Mouse (Mus musculus): Measurements from ENCODE around the gene Olfr51. TPM values are rescaled to one million over a fixed set of nuclear protein-coding genes. Genes with fewer than 3 reads are reported as not detected.
"Not testable (repeated sequence)": the region's sequence is repeated elsewhere in the genome, so short reads cannot be mapped to it uniquely, and the experiment has no call there.

Gene Olfr51
- polyA plus RNA-seq, 1 experiment from 2014 or later, result not detected

- no peaks in the 10 kb centered on the region for H3K4me1 ChIP-seq (replicated peaks; ENCODE audit: control insufficient read depth, insufficient read depth)
- no peak for ATAC-seq (ENCODE audit: low FRiP score, low TSS enrichment)
- WGBS, result 27% methylated on average over 5 of the region's 5 CpGs
Measured at GRCm38 (mm10) chr11:51011821-51012220, 8.4 kb downstream of the Olfr51 start.

GRCm38 (mm10) chr11:51013936-51014335 is 10.5 kb downstream of the Olfr51 start, which contains the start of gene Olfr54:
Olfr54 (plus strand) TSS chr11:51014236.
- Histone ChIP-seq H3K27ac (replicated peaks) (no peak within 1 kb of the TSS), H3K9ac (ENCODE audit: low read length) (no peak within 1 kb of the TSS), H3K4me3 (ENCODE audit: low read depth, low read length) (no peak within 1 kb of the TSS), H3K9me3 (ENCODE audit: control insufficient read depth, low read length) (no peaks in the 10 kb centered on the region), H3K27me3 (ENCODE audit: control insufficient read depth, insufficient read depth, low read length) (no peaks in the 10 kb centered on the region), H3K4me1 (replicated peaks; ENCODE audit: control insufficient read depth, insufficient read depth) (no peaks in the 10 kb centered on the region), H3K36me3 (ENCODE audit: control insufficient read depth, insufficient read depth, low read length) (no peaks in the 10 kb centered on the region), H3K4me2 (replicated peaks; ENCODE audit: low read depth) (no peak within 1 kb of the TSS)
- 55% methylated on average over 1 of the region's 1 CpGs for WGBS
- DNase-seq (ENCODE audit: low spot score), result no peak
- no peak for TF ChIP-seq EP300 (optimal IDR thresholded peaks at IDR 0.05)
- TF ChIP-seq CTCF (IDR thresholded peaks at IDR 0.05; ENCODE audit: low read depth), result no peak
- no peak for ATAC-seq (ENCODE audit: low FRiP score, low TSS enrichment)

More at GRCm38 (mm10) chr11:51011821-51012220, 8.4 kb downstream of the Olfr51 start:
- Histone ChIP-seq H3K4me3 (ENCODE audit: low read depth, low read length) (no peak overlapping the region), H3K9me3 (ENCODE audit: control insufficient read depth, low read length) (no peaks in the 10 kb centered on the region), H3K9ac (ENCODE audit: low read length) (no peak overlapping the region), H3K4me2 (replicated peaks; ENCODE audit: low read depth) (no peak overlapping the region), H3K27me3 (ENCODE audit: control insufficient read depth, insufficient read depth, low read length) (no peaks in the 10 kb centered on the region), H3K27ac (replicated peaks) (no peak overlapping the region), H3K36me3 (ENCODE audit: control insufficient read depth, insufficient read depth, low read length) (no peaks in the 10 kb centered on the region)
- DNase-seq (ENCODE audit: low spot score), result peak; percentile 33
- TF ChIP-seq CTCF (IDR thresholded peaks at IDR 0.05; ENCODE audit: low read depth) (no peak), EP300 (optimal IDR thresholded peaks at IDR 0.05) (no peak)

GRCm38 (mm10) chr11:51016341-51016740 is 12.9 kb downstream of the Olfr51 start:
- Histone ChIP-seq H3K4me3 (ENCODE audit: low read depth, low read length) (no peak overlapping the region), H3K9ac (ENCODE audit: low read length) (no peak overlapping the region), H3K4me1 (replicated peaks; ENCODE audit: control insufficient read depth, insufficient read depth) (no peaks in the 10 kb centered on the region), H3K36me3 (ENCODE audit: control insufficient read depth, insufficient read depth, low read length) (no peaks in the 10 kb centered on the region), H3K27me3 (ENCODE audit: control insufficient read depth, insufficient read depth, low read length) (no peaks in the 10 kb centered on the region), H3K9me3 (ENCODE audit: control insufficient read depth, low read length) (no peaks in the 10 kb centered on the region), H3K27ac (replicated peaks) (no peak overlapping the region), H3K4me2 (replicated peaks; ENCODE audit: low read depth) (no peak overlapping the region)
- ATAC-seq (ENCODE audit: low FRiP score, low TSS enrichment) (no peak), DNase-seq (ENCODE audit: low spot score) (no peak)
- TF ChIP-seq CTCF (IDR thresholded peaks at IDR 0.05; ENCODE audit: low read depth), result no peak
- TF ChIP-seq EP300 (optimal IDR thresholded peaks at IDR 0.05), result no peak
- WGBS, result 38% methylated on average over 2 of the region's 2 CpGs

GRCm38 (mm10) chr11:51026811-51027210 is 23.4 kb downstream of the Olfr51 start:
- not testable (repeated sequence) for H3K4me2 ChIP-seq (replicated peaks; ENCODE audit: low read depth); H3K27me3 ChIP-seq (ENCODE audit: control insufficient read depth, insufficient read depth, low read length); ATAC-seq (ENCODE audit: low FRiP score, low TSS enrichment); DNase-seq (ENCODE audit: low spot score); H3K4me1 ChIP-seq (replicated peaks; ENCODE audit: control insufficient read depth, insufficient read depth); H3K36me3 ChIP-seq (ENCODE audit: control insufficient read depth, insufficient read depth, low read length); H3K9ac ChIP-seq (ENCODE audit: low read length); H3K27ac ChIP-seq (replicated peaks); H3K4me3 ChIP-seq (ENCODE audit: low read depth, low read length); H3K9me3 ChIP-seq (ENCODE audit: control insufficient read depth, low read length)
- 88% methylated on average over 11 of the region's 11 CpGs for WGBS

- H3K9ac ChIP-seq (ENCODE audit: low read length); H3K9me3 ChIP-seq (ENCODE audit: control insufficient read depth, low read length); H3K4me3 ChIP-seq (ENCODE audit: low read depth, low read length); DNase-seq (ENCODE audit: low spot score); H3K27me3 ChIP-seq (ENCODE audit: control insufficient read depth, insufficient read depth, low read length); H3K4me1 ChIP-seq (replicated peaks; ENCODE audit: control insufficient read depth, insufficient read depth); H3K36me3 ChIP-seq (ENCODE audit: control insufficient read depth, insufficient read depth, low read length); ATAC-seq (ENCODE audit: low FRiP score, low TSS enrichment); H3K4me2 ChIP-seq (replicated peaks; ENCODE audit: low read depth); H3K27ac ChIP-seq (replicated peaks): not testable (repeated sequence)
- WGBS, result 72% methylated on average over 8 of the region's 8 CpGs
Measured at GRCm38 (mm10) chr11:51029381-51029780, 26.0 kb downstream of the Olfr51 start.

GRCm38 (mm10) chr11:51030225-51030624 is 26.8 kb downstream of the Olfr51 start:
- no peaks in the 10 kb centered on the region for H3K36me3 ChIP-seq (ENCODE audit: control insufficient read depth, insufficient read depth, low read length)
- no peaks in the 10 kb centered on the region for H3K9me3 ChIP-seq (ENCODE audit: control insufficient read depth, low read length)
- WGBS, result 76% methylated on average over 2 of the region's 2 CpGs
- no peaks in the 10 kb centered on the region for H3K27me3 ChIP-seq (ENCODE audit: control insufficient read depth, insufficient read depth, low read length)
- ATAC-seq (ENCODE audit: low FRiP score, low TSS enrichment) (no peak), DNase-seq (ENCODE audit: low spot score) (no peak)
- no peak overlapping the region for H3K27ac ChIP-seq (replicated peaks)
- H3K4me3 ChIP-seq (ENCODE audit: low read depth, low read length), result no peak overlapping the region
- no peak overlapping the region for H3K9ac ChIP-seq (ENCODE audit: low read length)
- TF ChIP-seq CTCF (IDR thresholded peaks at IDR 0.05; ENCODE audit: low read depth), result no peak
- no peak for TF ChIP-seq EP300 (optimal IDR thresholded peaks at IDR 0.05)
- H3K4me1 ChIP-seq (replicated peaks; ENCODE audit: control insufficient read depth, insufficient read depth), result no peaks in the 10 kb centered on the region
- no peak overlapping the region for H3K4me2 ChIP-seq (replicated peaks; ENCODE audit: low read depth)

Measured in stomach, postnatal 0 days (tissue).